Mouse (Mus musculus): ENCODE data around the gene Pld1.

Pld1 gene

DNA sequence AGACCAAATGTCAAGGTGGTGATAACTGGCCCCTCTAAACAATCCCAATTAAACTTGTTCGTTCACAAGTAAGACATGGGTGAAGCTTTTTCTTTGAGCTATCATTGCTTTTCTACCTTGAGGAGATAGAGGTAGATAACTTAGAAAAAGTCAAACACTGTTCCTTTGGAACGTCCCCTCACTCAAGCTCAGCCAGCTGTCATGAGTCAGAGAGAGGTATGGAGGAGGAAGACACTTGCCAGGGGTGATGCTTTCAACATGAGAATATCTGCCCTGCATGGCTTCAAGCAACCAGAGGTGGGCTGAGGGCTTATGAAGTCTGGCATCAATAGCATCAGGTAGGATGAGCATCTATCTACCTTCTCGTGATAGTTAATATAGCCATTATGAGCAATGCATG is 207.0 kb downstream of the Pld1 start:
- DNase-seq (ENCODE audit: low spot score in 2 of 2): no peak

DNA sequence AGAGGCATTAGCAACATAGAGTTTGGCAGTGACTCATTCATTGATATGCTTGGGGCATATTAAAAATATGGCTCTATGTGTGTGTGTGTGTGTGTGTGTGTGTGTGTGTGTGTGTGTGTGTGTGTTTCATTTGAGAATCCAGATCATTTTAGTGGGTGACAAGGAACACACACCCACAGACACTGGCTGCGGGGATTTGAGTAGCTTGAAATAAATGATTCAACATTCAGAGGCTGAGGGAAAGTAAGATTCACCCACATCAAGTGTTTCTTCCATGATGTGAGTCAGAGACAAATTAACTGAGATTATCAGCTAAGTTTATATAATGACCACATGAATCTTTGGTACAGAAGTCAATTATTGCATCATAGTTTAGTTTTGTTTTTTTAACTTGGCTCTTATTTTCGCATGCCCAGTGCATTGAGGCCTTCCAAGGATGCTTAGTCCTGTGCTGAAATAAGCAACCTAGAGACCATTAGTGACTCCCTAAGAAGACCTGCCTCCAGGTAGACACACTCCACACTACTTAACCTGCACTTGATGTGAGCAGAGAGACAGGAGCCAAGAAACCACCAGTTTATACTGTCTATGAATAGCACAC is 211.3 kb downstream of the Pld1 start:
- peak; percentile 30 to 52 for DNase-seq (ENCODE audit: low spot score in 2 of 2)

DNA sequence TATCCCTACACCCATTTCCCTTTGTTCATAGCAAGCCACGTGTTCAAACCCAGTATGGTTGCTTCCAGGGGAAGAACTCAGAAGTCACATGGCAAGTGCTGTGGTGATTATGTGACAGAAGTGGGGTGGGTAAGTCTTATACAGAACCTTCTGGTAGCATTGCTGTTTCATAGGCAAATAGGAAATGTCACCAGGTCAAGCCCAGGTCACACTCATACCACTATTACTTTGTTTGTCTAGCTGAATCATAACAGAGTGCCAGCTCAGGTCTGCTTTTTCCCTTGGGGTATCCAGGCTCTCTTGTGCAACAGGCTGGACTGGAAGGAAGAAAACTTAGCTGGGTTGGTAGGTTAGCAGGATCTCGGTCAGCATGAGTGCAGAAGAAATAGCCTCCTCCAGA is 219.5 kb downstream of the Pld1 start:
- DNase-seq (ENCODE audit: low spot score in 2 of 2): no peak

DNA sequence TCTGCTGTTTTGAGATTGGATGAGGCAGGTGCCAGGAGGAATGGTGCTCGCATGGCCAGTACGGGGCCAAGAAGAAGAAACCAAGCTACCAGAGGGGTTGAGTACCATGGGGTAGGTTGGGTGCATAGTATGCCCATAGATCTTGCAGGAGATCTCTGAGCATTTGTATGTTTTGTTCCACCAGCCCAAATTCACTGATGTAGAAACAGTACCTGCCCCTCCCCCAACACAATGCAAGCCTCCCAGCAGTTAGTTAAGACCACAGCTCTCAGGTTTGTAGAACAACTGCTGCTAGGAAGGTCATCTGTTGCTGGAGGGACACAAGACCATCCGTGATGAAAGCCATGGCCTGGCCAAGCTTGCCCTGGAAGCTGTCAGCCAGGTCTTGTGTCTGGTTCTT is 220.4 kb downstream of the Pld1 start:
- DNase-seq (ENCODE audit: low spot score in 2 of 2): no peak

DNA sequence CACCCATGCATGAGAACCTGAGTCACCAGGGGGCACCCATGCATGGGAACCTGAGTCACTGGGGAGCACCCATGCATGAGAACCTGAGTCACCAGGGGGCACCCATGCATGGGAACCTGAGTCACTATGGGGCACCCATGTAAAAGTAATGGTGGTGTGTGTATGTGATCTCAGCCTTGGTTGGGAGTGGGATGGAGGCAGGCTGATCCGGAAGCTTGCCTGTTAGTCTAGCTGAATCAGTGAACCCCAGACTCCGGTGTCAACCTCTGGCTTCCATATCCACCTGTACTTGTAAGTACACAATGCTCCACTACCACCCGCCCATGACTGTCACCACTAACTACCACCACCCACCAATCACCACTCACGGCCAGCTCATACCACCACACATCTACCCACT is 223.9 kb downstream of the Pld1 start:
- DNase-seq (ENCODE audit: low spot score in 2 of 2): no peak

DNA sequence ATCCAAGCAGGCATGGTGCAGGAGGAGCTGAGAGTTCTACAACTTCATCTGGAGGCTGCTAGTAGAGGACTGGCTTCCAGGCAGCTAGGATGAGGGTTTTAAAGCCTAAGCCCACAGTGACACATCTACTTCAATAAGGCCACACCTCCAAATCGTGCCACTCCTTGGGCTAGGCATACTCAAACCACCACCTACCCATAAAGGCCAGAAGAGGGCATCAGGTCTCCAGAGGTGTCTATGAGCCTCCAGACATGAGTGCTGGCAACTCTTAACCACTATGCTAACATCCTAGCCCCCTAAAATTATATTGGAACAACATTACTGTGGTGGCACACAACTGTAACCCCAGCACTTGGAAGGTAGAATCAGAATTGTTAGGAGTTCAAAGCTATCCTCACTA is 226.2 kb downstream of the Pld1 start:
- DNase-seq (ENCODE audit: low spot score in 2 of 2): no peak

DNA sequence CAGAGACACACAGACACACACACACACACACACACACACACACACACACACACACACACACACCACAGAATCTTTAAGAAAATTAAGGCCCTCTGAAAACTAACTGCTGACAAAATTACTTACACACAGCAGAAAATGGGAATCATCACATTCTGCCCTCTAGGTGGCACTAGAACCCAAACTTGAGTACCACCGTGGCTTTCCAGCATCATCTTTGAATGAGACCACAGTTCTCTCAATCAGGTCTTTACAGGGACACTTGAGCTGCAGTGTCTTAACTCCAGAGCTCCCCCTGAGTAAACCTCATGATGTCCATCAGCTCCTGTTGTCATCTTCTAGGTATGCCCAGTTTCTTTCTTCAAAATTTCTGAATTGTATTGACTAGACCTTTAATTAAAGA is 227.1 kb downstream of the Pld1 start:
- DNase-seq (ENCODE audit: low spot score in 2 of 2): peak; percentile 60 to 82

DNA sequence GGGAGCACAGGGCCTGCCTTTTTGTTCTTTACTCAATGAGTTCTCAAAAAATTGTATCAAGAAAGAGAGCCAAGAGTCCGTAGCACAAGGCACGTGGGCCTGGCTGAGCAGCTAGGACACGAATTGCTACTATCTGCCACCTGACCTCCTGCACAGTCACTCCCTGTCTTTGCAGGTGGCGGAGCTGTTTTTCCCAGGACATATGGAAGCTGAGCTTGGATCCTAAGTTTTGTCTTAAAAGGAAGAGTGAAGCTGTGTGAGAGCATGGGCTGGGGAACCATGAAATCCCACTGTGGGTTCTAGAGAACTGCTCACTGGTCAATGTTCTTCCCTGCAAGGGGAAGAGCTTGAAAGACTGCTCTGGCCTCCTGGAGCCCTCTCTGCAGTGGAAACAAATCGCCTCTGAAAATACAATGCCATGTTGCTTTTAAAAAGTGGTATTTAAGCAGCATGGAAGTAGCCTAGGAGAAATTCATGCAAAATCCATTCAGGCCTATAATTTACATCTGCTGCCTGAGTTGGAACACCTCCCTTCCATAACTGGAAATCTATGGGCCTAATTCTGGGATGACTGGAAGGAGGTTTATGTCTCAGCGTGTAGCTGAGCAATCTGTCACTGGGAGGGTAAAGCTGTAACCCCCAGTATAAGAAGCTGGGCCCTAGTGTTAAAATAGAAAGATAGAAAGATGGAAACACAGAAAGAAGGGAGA is 229.5 kb downstream of the Pld1 start:
- DNase-seq (ENCODE audit: low spot score in 2 of 2): no peak

DNA sequence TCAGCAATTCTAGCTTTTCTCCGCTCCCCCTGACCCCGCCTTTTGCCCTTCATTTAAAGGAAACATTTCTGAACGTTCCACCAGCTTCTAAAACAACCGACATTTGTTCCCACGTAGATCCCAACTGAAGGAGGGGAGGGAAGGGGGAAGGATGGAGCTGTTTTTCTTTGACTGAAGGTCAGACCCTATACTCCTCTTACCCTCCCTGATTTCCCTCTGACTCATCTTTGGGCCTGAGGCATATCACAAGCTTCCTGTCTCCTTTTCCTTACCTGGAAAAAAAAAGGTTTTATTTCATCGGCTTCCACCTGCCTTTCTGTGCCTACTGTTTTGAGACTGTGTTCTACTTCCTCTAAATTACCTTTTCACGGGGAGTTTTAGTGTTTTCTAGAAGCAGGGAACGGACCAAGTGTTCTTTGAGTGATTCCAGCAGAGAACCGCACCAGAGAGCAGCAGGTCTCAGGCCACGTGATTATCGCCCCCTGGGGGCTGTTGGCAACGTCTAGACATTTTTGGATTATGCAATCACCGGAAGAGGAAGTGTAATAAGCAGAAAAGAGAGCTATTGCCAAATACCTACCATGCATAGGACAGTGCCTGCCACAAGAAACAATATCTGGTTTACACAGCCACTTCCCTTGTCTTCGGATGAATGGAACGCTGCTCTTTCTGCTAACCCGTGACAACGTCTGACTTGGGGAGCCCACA is 232.6 kb downstream of the Pld1 start:
- DNase-seq (ENCODE audit: low spot score in 2 of 2): no peak

DNA sequence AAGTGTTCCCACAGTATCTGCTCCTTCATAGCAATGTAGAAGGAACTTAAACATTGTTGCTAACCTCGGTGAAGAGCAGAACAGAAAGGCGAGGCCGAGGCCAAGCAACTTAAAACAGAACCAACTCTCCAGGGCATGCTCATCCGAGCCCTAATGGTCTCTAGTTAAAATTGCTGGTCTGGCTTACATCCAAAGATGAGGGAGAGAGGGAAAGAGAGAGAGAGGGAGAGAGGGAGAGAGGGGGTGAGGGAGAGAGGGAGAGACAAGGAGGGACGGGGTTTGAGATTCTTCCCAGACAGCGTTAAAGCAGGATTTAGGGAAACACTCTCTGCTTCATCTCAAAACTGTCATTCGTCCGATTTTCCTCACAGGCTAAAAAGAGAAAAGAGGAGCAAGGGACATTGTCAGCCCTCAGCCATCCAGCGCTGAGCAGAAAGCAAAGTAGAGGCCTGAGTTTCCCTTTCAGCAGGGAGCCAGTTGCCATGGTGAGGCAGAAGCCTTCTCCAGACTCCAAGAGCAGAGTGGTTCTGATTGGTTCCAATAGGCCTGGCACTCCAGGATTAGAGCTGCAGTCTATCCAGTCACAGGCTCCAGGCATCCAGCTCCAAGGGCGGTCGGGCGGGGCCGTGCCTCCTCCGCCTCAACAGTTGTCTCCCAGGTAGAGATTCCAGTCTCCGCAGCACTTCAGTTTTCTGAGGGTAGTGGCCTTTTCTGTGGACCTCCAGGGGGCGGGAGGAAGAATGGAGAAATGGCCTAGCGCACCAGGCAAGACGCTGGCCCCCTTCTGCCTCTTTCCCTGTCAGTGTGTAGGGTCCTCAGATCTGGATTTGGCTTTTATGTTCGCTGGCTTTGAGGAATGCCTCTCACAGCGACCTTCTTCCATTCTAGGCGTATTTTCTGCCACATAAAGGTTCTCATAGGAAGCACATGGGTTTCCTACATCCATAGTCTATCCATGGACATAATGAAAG is 237.8 kb downstream of the Pld1 start:
- DNase-seq (ENCODE audit: low spot score in 2 of 2): peak; percentile 85 to 92

DNA sequence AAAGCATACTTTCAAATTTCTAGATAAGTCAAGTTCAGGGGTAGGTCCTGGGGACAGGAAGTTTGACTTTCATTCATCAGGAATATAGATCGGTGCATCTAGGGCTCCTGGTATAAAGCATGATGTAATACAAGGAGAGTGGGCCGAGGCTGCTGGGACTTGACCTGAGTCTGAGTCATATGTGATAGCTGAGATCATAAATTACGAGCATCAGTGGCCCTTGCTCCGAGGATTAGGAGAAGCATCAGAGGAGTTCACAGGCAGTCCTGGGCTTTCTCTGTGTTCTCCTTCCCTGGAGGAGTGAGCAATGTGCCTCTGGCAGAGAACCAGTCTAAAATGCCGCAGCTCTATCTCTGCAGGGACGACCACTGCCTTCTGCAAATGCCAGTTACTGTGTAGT is 239.8 kb downstream of the Pld1 start:
- DNase-seq (ENCODE audit: low spot score in 2 of 2): no peak
